Mouse (Mus musculus): ENCODE results near the gene Schip1. TPM values are rescaled to one million over a fixed set of nuclear protein-coding genes. Genes with fewer than 3 reads are reported as not detected.

Schip1 gene
- total RNA-seq, 2 experiments from 2014 or later: 98.9 to 126 TPM

GRCm38 (mm10) chr3:68541688-68542087 lies 477.1 kb downstream of the Schip1 start:
- no peak for DNase-seq (ENCODE audit: low spot score)

- DNase-seq (ENCODE audit: low spot score): peak; percentile 47
Observed at GRCm38 (mm10) chr3:68542944-68543501, 478.4 kb downstream of the Schip1 start.

- DNase-seq (ENCODE audit: low spot score): no peak
Observed at GRCm38 (mm10) chr3:68544811-68545210, 480.2 kb downstream of the Schip1 start.

- DNase-seq (ENCODE audit: low spot score): no peak
Observed at GRCm38 (mm10) chr3:68545898-68546297, 481.3 kb downstream of the Schip1 start.

- DNase-seq (ENCODE audit: low spot score): no peak
Observed at GRCm38 (mm10) chr3:68555087-68555662, 490.6 kb downstream of the Schip1 start.

- DNase-seq (ENCODE audit: low spot score): no peak
Observed at GRCm38 (mm10) chr3:68556891-68557290, 492.3 kb downstream of the Schip1 start.

- DNase-seq (ENCODE audit: low spot score): no peak
Observed at GRCm38 (mm10) chr3:68558744-68559143, 494.1 kb downstream of the Schip1 start.

GRCm38 (mm10) chr3:68560057-68560456 lies 495.5 kb downstream of the Schip1 start:
- peak; percentile 12 for DNase-seq (ENCODE audit: low spot score)

GRCm38 (mm10) chr3:68562838-68563237 lies 498.2 kb downstream of the Schip1 start:
- DNase-seq (ENCODE audit: low spot score): no peak

GRCm38 (mm10) chr3:68563922-68564321 lies 499.3 kb downstream of the Schip1 start:
- DNase-seq (ENCODE audit: low spot score): peak; percentile 48

- DNase-seq (ENCODE audit: low spot score): no peak
Observed at GRCm38 (mm10) chr3:68564978-68565674, 500.5 kb downstream of the Schip1 start.

GRCm38 (mm10) chr3:68565675-68566055 lies 501.1 kb downstream of the Schip1 start:
- no peak for DNase-seq (ENCODE audit: low spot score)

GRCm38 (mm10) chr3:68567581-68567980 lies 503.0 kb downstream of the Schip1 start:
- no peak for DNase-seq (ENCODE audit: low spot score)

- no peak for DNase-seq (ENCODE audit: low spot score)
Observed at GRCm38 (mm10) chr3:68568149-68568548, 503.5 kb downstream of the Schip1 start.

GRCm38 (mm10) chr3:68568716-68569115 lies 504.1 kb downstream of the Schip1 start:
- DNase-seq (ENCODE audit: low spot score): no peak

- DNase-seq (ENCODE audit: low spot score): no peak
Observed at GRCm38 (mm10) chr3:68570319-68570718, 505.7 kb downstream of the Schip1 start.

GRCm38 (mm10) chr3:68572249-68573225 lies 507.9 kb downstream of the Schip1 start:
- DNase-seq (ENCODE audit: low spot score): no peak

GRCm38 (mm10) chr3:68573226-68573624 lies 508.6 kb downstream of the Schip1 start:
- no peak for DNase-seq (ENCODE audit: low spot score)

GRCm38 (mm10) chr3:68574097-68574496 lies 509.5 kb downstream of the Schip1 start:
- no peak for DNase-seq (ENCODE audit: low spot score)

GRCm38 (mm10) chr3:68574565-68574964 lies 510.0 kb downstream of the Schip1 start:
- DNase-seq (ENCODE audit: low spot score): no peak

- no peak for DNase-seq (ENCODE audit: low spot score)
Observed at GRCm38 (mm10) chr3:68575636-68576340, 511.2 kb downstream of the Schip1 start.

Data from gastrocnemius, adult 18-20 months (tissue).